Mouse (Mus musculus) spleen, adult 2 months (tissue): ENCODE data around the gene Schip1. TPM values are rescaled to one million over a fixed set of nuclear protein-coding genes. Genes with fewer than 3 reads are reported as not detected.
A peak's percentile ranks its signal among the peaks of the same experiment; 100 is the strongest.

Experiments used
- DNase-seq, 2 experiments: peaks; one replicate each; pipeline versions ENCODE4 v3.0.0 to v3.0.0-alpha.2; 2012 to 2021; ENCODE audit warnings: low spot score in 2 of 2, low read depth in 1 of 2
- H3K27ac ChIP-seq: fragments of 200-500 bp; 2 replicates; pipeline ENCODE4 v1.5.1; 2012; ENCODE audit warnings: low read length, inconsistent platforms; ENCODE audit not compliant: insufficient read depth
- H3K27me3 ChIP-seq: fragments of 200-500 bp; 2 replicates; pipeline ENCODE4 v1.6.1; 2012; ENCODE audit warnings: mild to moderate bottlenecking, moderate library complexity, low read length, inconsistent platforms; ENCODE audit not compliant: control insufficient read depth, insufficient read depth
- H3K36me3 ChIP-seq: fragments of 200-500 bp; 2 replicates; pipeline ENCODE4 v1.6.1; 2012; ENCODE audit warnings: mild to moderate bottlenecking, low read length, inconsistent platforms; ENCODE audit not compliant: control insufficient read depth, insufficient read depth
- H3K4me1 ChIP-seq: fragments of 200-500 bp; 2 replicates; pipeline ENCODE4 v1.6.1; 2011; ENCODE audit warnings: inconsistent platforms; ENCODE audit not compliant: control insufficient read depth, insufficient read depth, insufficient read length
- H3K4me3 ChIP-seq: fragments of 200-500 bp; 2 replicates; pipeline ENCODE4 v1.5.1; 2011; ENCODE audit warnings: mild to moderate bottlenecking, inconsistent platforms; ENCODE audit not compliant: insufficient read depth, insufficient read length; ENCODE audit errors: extremely low read depth
- CTCF ChIP-seq: fragments of 200-500 bp; IDR thresholded peaks from 2 replicates; pipeline ENCODE4 v1.5.1; 2011; ENCODE audit warnings: mild to moderate bottlenecking, inconsistent platforms; ENCODE audit not compliant: insufficient read depth, insufficient read length, insufficient replicate concordance; ENCODE audit errors: extremely low read depth
- POLR2A ChIP-seq: fragments of 200-500 bp; IDR thresholded peaks from 2 replicates; pipeline ENCODE4 v1.6.1; 2011; ENCODE audit warnings: low read depth, low read length, inconsistent platforms
- WGBS: fragments of 180-500 bp; shearing (Covaris S2); methylation state at CpG from one replicate; pipeline ENCODE4 v1.1.7; 2018; 5-methylcytosine and 5-hydroxymethylcytosine counted together
- polyA plus RNA-seq: library from polyadenylated mRNA; depleted of rRNA; stranded (reverse); fragments of >200 nt; gene quantifications from 2 replicates; pipeline ENCODE4 v1.2.3, GENCODE M21; 2012

Schip1 gene
- polyA plus RNA-seq, 1 experiment = 3.7 TPM

DNA sequence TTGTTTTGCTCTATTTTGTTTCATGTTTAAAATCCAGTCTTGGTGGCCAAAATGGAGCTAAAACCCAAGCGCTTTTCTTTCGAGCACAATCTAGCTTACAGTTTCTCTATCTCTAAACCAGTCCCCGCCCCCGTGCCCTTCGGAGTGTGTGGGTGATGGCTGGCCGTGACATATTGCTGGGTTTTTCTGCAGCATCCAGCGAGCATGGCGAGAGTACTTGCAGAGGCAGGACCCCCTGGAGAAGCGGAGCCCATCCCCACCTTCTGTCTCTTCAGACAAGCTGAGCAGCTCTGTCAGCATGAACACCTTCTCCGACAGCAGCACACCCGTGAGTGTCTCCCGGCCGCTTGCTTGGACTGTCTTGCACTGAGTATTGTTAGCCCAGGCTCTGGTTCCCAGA lies 9.5 kb upstream of the Schip1 start:
- no peaks in the 10 kb centered on the region for H3K4me1 ChIP-seq
- no peak overlapping the region for H3K4me3 ChIP-seq
- WGBS = 67% methylated on average over 13 of the region's 13 CpGs
- no peaks in the 10 kb centered on the region for H3K36me3 ChIP-seq
- TF ChIP-seq CTCF (no peak), POLR2A (no peak)
- H3K27ac ChIP-seq = no peak overlapping the region
- DNase-seq = no peak
- no peaks in the 10 kb centered on the region for H3K27me3 ChIP-seq

DNA sequence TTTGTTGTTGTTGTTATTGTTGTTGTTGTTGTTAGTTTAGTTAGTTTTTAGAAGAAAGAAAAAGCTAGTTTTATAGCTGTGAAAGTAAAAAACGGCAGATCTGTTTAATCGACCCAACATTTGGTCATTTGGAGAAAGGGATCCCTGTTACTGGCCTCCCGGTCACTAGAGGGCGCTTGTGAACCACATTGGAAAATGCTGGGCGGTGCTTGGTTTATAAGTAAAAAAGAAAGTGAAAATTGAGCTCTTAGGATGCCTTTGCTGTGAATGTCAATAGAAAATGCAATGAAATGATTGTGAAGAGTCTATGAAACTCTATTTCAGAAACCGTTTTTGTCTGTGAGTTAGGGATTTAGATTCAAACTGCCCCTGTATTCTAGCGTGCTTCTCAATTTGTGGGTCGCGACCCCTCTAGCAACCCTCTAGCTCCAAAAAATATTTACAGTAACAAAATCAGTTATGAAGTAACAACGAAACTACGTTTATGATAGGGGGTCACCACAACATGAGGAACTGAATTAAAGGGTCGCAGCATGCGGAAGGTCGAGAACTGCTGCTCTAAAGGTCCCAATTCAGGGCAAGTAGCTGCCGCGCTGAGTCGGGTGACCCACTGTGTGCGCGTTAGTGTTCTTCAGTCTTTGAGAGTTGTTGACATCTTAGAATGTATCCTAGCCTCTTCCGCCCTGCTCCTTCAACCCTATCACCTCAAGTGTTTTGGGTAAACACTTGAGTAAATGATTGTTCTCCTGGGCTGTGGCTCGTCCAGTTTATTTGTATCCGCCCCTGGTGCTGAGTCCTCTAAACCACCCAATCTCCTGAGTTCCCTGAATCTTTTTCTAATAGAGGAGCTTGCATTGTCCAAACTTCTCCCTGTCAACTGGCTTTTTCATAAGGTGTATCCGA lies 8.0 kb upstream of the Schip1 start:
- peak; percentile 29 to 39 for DNase-seq
- WGBS = 59% methylated on average over 23 of the region's 23 CpGs
- peak overlapping the region; percentile 52 for H3K4me3 ChIP-seq
- H3K27me3 ChIP-seq = no peaks in the 10 kb centered on the region
- H3K36me3 ChIP-seq = no peaks in the 10 kb centered on the region
- H3K4me1 ChIP-seq = no peaks in the 10 kb centered on the region
- H3K27ac ChIP-seq = no peak overlapping the region
- TF ChIP-seq POLR2A = no peak
- peak; percentile 31; the same call in 1 of the 2 replicates for TF ChIP-seq CTCF

- no peaks in the 10 kb centered on the region for H3K4me1 ChIP-seq
- no peak overlapping the region for H3K27ac ChIP-seq
- H3K4me3 ChIP-seq = no peak overlapping the region
- H3K36me3 ChIP-seq = no peaks in the 10 kb centered on the region
- DNase-seq = no peak
- no peak for TF ChIP-seq CTCF
- no peak for TF ChIP-seq POLR2A
- H3K27me3 ChIP-seq = no peaks in the 10 kb centered on the region
- 64% methylated on average over 2 of the region's 2 CpGs for WGBS
Measured at GRCm38 (mm10) chr3:68059162-68059800, 5.3 kb upstream of the Schip1 start.

GRCm38 (mm10) chr3:68071395-68072386 lies 7.1 kb downstream of the Schip1 start:
- Histone ChIP-seq H3K27ac (no peak overlapping the region), H3K27me3 (no peaks in the 10 kb centered on the region), H3K36me3 (no peaks in the 10 kb centered on the region), H3K4me3 (no peak overlapping the region), H3K4me1 (no peaks in the 10 kb centered on the region)
- WGBS = 75% methylated on average over 9 of the region's 9 CpGs
- no peak for DNase-seq
- no peak for TF ChIP-seq POLR2A
- TF ChIP-seq CTCF = no peak

GRCm38 (mm10) chr3:68077406-68077805 lies 12.8 kb downstream of the Schip1 start:
- no peak overlapping the region for H3K27ac ChIP-seq
- no peaks in the 10 kb centered on the region for H3K4me1 ChIP-seq
- no peaks in the 10 kb centered on the region for H3K36me3 ChIP-seq
- TF ChIP-seq CTCF = no peak
- TF ChIP-seq POLR2A = no peak
- no peak for DNase-seq
- no peaks in the 10 kb centered on the region for H3K27me3 ChIP-seq
- 67% methylated on average over 4 of the region's 4 CpGs for WGBS
- H3K4me3 ChIP-seq = no peak overlapping the region

DNA sequence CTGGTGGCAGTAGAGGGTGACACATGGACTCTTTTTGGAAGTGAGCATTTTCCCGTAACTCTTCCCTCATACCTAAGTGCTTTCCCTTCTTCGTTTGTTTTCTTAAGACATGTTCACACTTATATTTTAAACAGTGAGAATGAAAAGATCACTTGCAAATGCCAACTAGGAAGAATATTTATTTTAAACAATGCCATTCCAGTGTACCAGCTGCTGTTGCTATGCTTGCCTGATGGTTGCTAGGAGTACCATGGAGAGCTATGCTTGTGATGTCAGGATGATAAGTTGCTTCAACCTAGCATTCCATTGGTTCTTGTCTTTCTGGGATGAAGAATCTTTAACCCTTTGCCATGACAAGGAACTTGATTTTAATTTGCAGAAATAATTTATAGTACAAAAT lies 20.4 kb downstream of the Schip1 start:
- Histone ChIP-seq H3K27ac (no peak overlapping the region), H3K27me3 (no peaks in the 10 kb centered on the region), H3K36me3 (no peaks in the 10 kb centered on the region), H3K4me1 (no peaks in the 10 kb centered on the region), H3K4me3 (no peak overlapping the region)
- no peak for TF ChIP-seq POLR2A
- no peak for TF ChIP-seq CTCF
- DNase-seq = no peak
- WGBS = 90% methylated on average over 2 of the region's 2 CpGs

GRCm38 (mm10) chr3:68092108-68092507 lies 27.5 kb downstream of the Schip1 start:
- Histone ChIP-seq H3K27ac (no peak overlapping the region), H3K36me3 (no peaks in the 10 kb centered on the region), H3K4me1 (no peaks in the 10 kb centered on the region), H3K27me3 (no peaks in the 10 kb centered on the region), H3K4me3 (no peak overlapping the region)
- no peak for DNase-seq
- no peak for TF ChIP-seq POLR2A
- no peak for TF ChIP-seq CTCF
- 80% methylated on average over 4 of the region's 4 CpGs for WGBS
